Mouse (Mus musculus): ENCODE data around the gene Gm37240. TPM values are rescaled to one million over a fixed set of nuclear protein-coding genes. Genes with fewer than 3 reads are reported as not detected.
A peak's percentile ranks its signal among the peaks of the same experiment; 100 is the strongest.

The Gm37240 gene
- polyA plus RNA-seq, 1 experiment from 2014 or later = 10.8 TPM

- no peaks in the 10 kb centered on the region for H3K27me3 ChIP-seq
Measured at GRCm38 (mm10) chr3:84479293-84480005, 1407.9 kb downstream of the Gm37240 start.

GRCm38 (mm10) chr3:84478896-84479292 lies 1408.4 kb downstream of the Gm37240 start:
- no peak for DNase-seq (ENCODE audit: low read depth, low spot score)
- ATAC-seq = no peak
- no peaks in the 10 kb centered on the region for H3K27me3 ChIP-seq
- no peak for TF ChIP-seq CTCF (IDR thresholded peaks at IDR 0.05)
- CTCF ChIA-PET = interaction anchor here (0.6 to 3.6 kb wide), 11 partner anchors 11 to 164 kb away, joined by 3 to 26 read pairs (median 3); no protein-coding TSS in a partner anchor
- in situ Hi-C loops (cut with MboI; ENCODE audit: low pct_unique_long_range_greater_than_20kb) = no loop called here
- POLR2A ChIA-PET = interaction anchor here (0.6 to 2.0 kb wide), 6 partner anchors 16 to 300 kb away, joined by 3 to 7 read pairs (median 4); no protein-coding TSS in a partner anchor

More at GRCm38 (mm10) chr3:84479293-84480005, 1407.9 kb downstream of the Gm37240 start:
- ChIA-PET CTCF (interaction anchor here (0.6 to 3.6 kb wide), 13 partner anchors 11 to 165 kb away, joined by 3 to 26 read pairs (median 4); no protein-coding TSS in a partner anchor), POLR2A (interaction anchor here (0.6 to 2.3 kb wide), 10 partner anchors 17 to 300 kb away, joined by 3 to 7 read pairs (median 3); no protein-coding TSS in a partner anchor)
- ATAC-seq = peak; percentile 11
- no peak for TF ChIP-seq CTCF (IDR thresholded peaks at IDR 0.05)
- DNase-seq (ENCODE audit: low read depth, low spot score) = no peak
- in situ Hi-C loops (cut with MboI; ENCODE audit: low pct_unique_long_range_greater_than_20kb) = loop anchor here (5.0 to 10.0 kb wide), 2 partner anchors 135 to 162 kb away; no protein-coding TSS in a partner anchor

DNA sequence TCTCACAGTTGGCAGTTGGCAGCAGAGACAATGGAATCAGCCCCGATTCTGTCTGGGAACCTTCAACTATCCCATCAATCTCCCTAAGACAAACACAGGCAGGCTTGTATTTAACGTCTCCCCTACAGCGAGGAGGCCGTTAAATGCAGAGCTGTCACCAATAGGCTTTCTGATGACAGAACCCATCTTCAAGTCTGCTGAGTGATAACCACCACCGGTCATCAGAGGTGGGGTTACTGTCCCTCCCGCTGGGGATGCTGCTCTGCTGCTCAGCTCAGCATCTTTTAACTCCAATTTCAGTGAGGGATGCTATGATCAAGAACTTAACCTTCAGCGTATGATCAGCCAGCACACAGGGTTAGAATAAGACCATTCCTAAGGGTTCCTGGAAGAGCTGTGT lies 1409.1 kb downstream of the Gm37240 start:
- no peak for TF ChIP-seq CTCF (IDR thresholded peaks at IDR 0.05)
- ChIA-PET CTCF (interaction anchor here (0.8 to 3.6 kb wide), 7 partner anchors 21 to 164 kb away, joined by 3 to 26 read pairs (median 3); no protein-coding TSS in a partner anchor), POLR2A (no interaction called here)
- in situ Hi-C loops (cut with MboI; ENCODE audit: low pct_unique_long_range_greater_than_20kb) = no loop called here
- DNase-seq (ENCODE audit: low read depth, low spot score) (no peak), ATAC-seq (no peak)
- no peaks in the 10 kb centered on the region for H3K27me3 ChIP-seq

DNA sequence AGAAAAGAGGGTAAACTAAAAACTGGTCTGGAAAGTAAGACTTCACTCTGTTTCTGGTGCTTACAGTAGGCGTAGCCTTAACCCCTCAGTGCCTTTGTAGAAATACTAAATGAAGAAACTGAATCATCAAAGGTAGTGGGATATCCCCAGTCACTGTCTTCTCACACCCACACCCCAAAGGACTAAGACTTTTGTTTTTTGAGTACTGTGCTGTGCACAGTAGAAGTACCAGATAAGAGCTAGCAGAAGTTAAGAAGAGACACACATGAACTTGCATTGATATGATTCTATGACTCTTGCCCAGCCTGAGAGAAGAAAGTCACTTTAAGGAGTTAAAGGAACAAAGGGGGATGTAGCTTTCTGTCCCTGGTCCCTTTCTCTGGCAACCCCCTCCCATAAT lies 1409.8 kb downstream of the Gm37240 start:
- ChIA-PET CTCF (interaction anchor here (0.8 to 1.5 kb wide), 4 partner anchors 22 to 125 kb away, joined by 3 read pairs; no protein-coding TSS in a partner anchor), POLR2A (interaction anchor here (1.0 kb wide), 1 partner anchor 42 kb away, joined by 3 read pairs; no protein-coding TSS in a partner anchor)
- ATAC-seq = no peak
- TF ChIP-seq CTCF (IDR thresholded peaks at IDR 0.05) = no peak
- in situ Hi-C loops (cut with MboI; ENCODE audit: low pct_unique_long_range_greater_than_20kb) = no loop called here
- no peak for DNase-seq (ENCODE audit: low read depth, low spot score)
- no peaks in the 10 kb centered on the region for H3K27me3 ChIP-seq

DNA sequence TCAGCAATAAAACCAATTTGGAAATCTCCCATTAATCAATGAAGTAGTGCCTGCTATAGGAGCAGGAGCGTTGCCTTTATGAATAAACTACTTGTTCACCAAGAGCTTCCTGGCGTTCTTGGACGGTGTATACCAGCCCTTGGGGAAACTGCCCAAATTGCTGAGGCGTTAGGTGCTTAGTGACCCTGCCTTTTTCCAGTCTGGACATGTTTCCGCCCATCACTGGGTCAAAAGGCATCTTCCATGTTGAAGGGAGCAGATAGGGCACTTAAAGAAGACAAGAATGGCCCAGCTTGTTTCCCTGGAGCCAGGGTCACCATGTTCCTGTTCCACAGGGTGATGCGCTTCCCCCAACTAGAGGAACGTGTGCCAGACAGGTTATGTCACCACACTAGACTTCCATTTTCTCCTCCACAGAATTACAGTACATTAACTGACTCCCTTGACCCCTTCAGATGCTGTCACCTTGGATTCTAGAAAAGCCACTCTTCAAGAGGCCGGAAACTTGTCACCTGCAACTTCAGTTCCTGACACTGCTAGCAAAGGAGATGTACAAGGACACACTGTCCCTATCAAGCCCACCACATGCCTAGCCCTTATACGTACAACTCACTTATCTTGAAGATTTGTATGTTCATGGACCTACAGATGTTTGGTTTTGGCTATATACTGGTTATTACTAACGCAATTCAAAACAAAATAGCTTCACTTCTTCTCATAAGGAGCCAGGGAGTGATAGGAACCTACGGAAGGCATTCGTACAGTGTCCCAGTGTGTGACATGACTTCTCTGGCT lies 1412.1 kb downstream of the Gm37240 start:
- no peak for ATAC-seq
- in situ Hi-C loops (cut with MboI; ENCODE audit: low pct_unique_long_range_greater_than_20kb) = no loop called here
- ChIA-PET CTCF (interaction anchor here (0.9 to 1.4 kb wide), 5 partner anchors 18 to 130 kb away, joined by 3 to 4 read pairs (median 3); no protein-coding TSS in a partner anchor), POLR2A (interaction anchor here (1.1 kb wide), 1 partner anchor 118 kb away, joined by 5 read pairs; no protein-coding TSS in a partner anchor)
- no peaks in the 10 kb centered on the region for H3K27me3 ChIP-seq
- no peak for DNase-seq (ENCODE audit: low read depth, low spot score)
- TF ChIP-seq CTCF (IDR thresholded peaks at IDR 0.05) = no peak

DNA sequence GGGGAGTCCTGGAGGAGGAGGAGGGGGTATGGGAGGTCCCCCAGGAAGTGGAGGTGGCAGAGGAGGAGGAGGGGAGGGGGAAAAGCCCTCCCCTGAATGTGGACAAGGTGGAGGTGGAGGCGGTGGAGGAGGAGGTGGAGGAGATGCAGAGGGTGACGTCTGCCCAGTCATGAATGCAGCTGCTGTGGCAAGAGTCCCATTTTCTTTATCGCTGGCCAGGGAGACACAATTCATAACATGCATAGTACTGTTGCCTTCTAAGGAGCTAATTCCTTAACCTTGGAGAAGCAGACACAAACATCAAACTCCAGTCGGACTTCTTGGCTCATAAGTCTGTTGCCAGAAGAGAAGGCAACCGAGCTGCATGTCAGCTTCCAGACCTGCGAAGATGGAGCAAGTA lies 1412.9 kb downstream of the Gm37240 start:
- ATAC-seq = no peak
- CTCF ChIA-PET = interaction anchor here (0.9 to 1.4 kb wide), 4 partner anchors 17 to 129 kb away, joined by 3 to 4 read pairs (median 3); no protein-coding TSS in a partner anchor
- TF ChIP-seq CTCF (IDR thresholded peaks at IDR 0.05) = no peak
- POLR2A ChIA-PET = interaction anchor here (0.5 kb wide), 1 partner anchor 22 kb away, joined by 3 read pairs; no protein-coding TSS in a partner anchor
- no peaks in the 10 kb centered on the region for H3K27me3 ChIP-seq
- no peak for DNase-seq (ENCODE audit: low read depth, low spot score)
- in situ Hi-C loops (cut with MboI; ENCODE audit: low pct_unique_long_range_greater_than_20kb) = no loop called here

DNA sequence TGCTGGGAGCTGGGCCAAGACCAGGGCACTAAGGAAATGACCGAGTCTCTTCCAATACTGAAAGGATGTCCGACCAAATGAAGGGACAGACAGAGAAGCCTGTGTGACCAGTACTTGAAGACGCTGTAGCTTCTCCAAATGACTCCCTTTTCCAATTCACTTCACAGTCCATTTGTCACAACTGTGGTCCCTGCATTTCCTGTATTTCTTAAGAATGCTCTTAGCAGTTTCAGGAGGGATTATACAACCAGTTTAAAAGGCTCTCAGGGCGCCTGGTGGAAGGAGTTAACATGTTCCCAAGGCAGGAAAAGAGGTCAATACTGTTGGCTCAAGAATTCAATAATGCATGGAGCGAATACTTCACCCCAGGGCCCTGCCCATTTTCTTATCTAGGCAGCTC lies 1414.4 kb downstream of the Gm37240 start:
- CTCF ChIA-PET = interaction anchor here (1.2 to 3.0 kb wide), 4 partner anchors 9 to 23 kb away, joined by 4 to 9 read pairs (median 6); no protein-coding TSS in a partner anchor
- in situ Hi-C loops (cut with MboI; ENCODE audit: low pct_unique_long_range_greater_than_20kb) = no loop called here
- POLR2A ChIA-PET = no interaction called here
- H3K27me3 ChIP-seq = no peaks in the 10 kb centered on the region
- no peak for DNase-seq (ENCODE audit: low read depth, low spot score)
- no peak for TF ChIP-seq CTCF (IDR thresholded peaks at IDR 0.05)
- no peak for ATAC-seq

DNA sequence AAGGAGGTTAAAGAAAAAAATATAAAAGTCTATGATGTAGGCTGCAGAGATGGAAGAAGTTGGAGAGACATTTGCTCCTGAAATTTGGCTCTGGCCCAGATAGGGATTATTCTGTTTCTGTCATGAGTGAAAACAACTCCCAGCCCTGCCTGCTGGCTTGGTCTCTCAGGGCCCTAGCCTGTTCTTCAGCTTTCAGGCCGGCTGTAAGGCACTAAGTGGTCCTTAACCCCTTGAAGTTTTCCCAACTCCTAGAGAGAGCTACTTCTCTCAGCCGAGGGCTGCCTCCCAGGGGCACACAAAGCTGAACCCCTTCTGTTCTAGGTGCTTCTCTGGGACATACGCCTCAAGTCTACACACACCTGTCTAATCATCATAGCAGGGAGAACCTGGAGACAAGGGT lies 1414.8 kb downstream of the Gm37240 start:
- in situ Hi-C loops (cut with MboI; ENCODE audit: low pct_unique_long_range_greater_than_20kb) = no loop called here
- no peak for DNase-seq (ENCODE audit: low read depth, low spot score)
- ATAC-seq = no peak
- ChIA-PET POLR2A (no interaction called here), CTCF (interaction anchor here (1.2 to 3.0 kb wide), 4 partner anchors 9 to 23 kb away, joined by 4 to 9 read pairs (median 6); no protein-coding TSS in a partner anchor)
- no peaks in the 10 kb centered on the region for H3K27me3 ChIP-seq
- no peak for TF ChIP-seq CTCF (IDR thresholded peaks at IDR 0.05)

DNA sequence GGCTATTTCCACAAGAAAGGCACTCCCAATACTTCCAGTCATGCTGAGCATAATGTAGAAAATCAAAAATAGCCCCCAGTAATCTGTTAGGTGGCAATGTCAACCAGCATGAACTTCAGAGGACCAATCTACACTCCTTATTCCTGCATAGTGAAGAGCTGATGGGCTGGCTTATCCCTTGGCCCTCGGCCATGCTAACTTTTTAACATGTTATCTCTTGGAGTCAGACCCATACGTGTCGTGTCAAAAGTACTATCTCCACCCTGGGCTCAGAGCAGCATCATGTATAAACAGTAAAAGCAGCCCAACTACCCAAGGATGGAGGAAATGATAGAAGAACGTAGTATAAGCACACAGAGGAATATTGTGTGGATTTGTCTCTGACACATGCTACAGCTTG lies 1416.2 kb downstream of the Gm37240 start:
- ATAC-seq = no peak
- in situ Hi-C loops (cut with MboI; ENCODE audit: low pct_unique_long_range_greater_than_20kb) = no loop called here
- CTCF ChIA-PET = interaction anchor here (1.0 to 3.0 kb wide), 4 partner anchors 12 to 48 kb away, joined by 3 to 9 read pairs (median 6); no protein-coding TSS in a partner anchor
- TF ChIP-seq CTCF (IDR thresholded peaks at IDR 0.05) = no peak
- no peaks in the 10 kb centered on the region for H3K27me3 ChIP-seq
- no peak for DNase-seq (ENCODE audit: low read depth, low spot score)
- POLR2A ChIA-PET = interaction anchor here (1.0 kb wide), 1 partner anchor 99 kb away, joined by 3 read pairs; no protein-coding TSS in a partner anchor

GRCm38 (mm10) chr3:84468111-84468453 lies 1419.2 kb downstream of the Gm37240 start:
- ATAC-seq = no peak
- ChIA-PET CTCF (interaction anchor here (1.1 to 1.7 kb wide), 4 partner anchors 9 to 115 kb away, joined by 5 to 6 read pairs (median 6); partner anchors contain the start of gene Fhdc1), POLR2A (interaction anchor here (1.1 to 1.2 kb wide), 2 partner anchors 12 to 21 kb away, joined by 4 read pairs; no protein-coding TSS in a partner anchor)
- H3K27me3 ChIP-seq = no peaks in the 10 kb centered on the region
- DNase-seq (ENCODE audit: low read depth, low spot score) = no peak
- in situ Hi-C loops (cut with MboI; ENCODE audit: low pct_unique_long_range_greater_than_20kb) = no loop called here
- TF ChIP-seq CTCF (IDR thresholded peaks at IDR 0.05) = no peak

Data from Patski (cell line).